Mouse (Mus musculus) small intestine, adult 2 months (tissue): Measurements from ENCODE around the gene Olfr201.

ENCODE experiments used
- CTCF ChIP-seq: fragments of 200-500 bp; IDR thresholded peaks from 2 replicates; pipeline ENCODE4 v1.5.1; 2012; ENCODE audit warnings: low read depth, mild to moderate bottlenecking, control low read depth, inconsistent platforms, low read length, moderate library complexity, mixed read lengths; ENCODE audit not compliant: insufficient replicate concordance, insufficient read length; ENCODE audit errors: extremely low read depth
- POLR2A ChIP-seq: fragments of 200-500 bp; IDR thresholded peaks from 2 replicates; pipeline ENCODE4 v1.6.1; 2012; ENCODE audit warnings: low read depth, mild to moderate bottlenecking, control low read depth, inconsistent platforms, low read length, moderate library complexity

- TF ChIP-seq CTCF = no peak
- TF ChIP-seq POLR2A = no peak
Observed at GRCm38 (mm10) chr16:59249684-59250083, 22.7 kb downstream of the Olfr201 start.
